Mouse (Mus musculus): ENCODE measurements around the gene Gstk1.

The Gstk1 gene

GRCm38 (mm10) chr6:42265391-42266330, 19.9 kb downstream of the Gstk1 start:
- DNase-seq (ENCODE audit: low spot score in 2 of 2): no peak

DNA sequence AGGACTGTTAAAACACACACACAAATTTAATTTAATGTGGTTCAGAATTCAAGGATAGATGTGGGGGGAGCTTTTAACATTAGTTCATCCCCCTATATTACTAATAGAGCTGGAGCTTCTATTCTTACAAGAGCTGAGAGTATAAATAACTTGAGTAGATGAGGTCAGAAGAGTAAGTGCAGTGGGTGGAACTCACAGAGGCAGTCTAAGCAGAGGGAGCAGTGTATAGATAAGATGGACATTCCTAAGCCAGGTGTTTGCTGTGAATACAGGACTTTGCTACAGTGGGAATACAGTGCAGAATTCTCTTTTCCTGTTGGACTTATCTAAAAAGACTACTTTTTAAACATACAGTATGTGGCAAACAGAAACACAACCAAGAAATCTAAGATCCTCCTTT, 25.1 kb downstream of the Gstk1 start:
- no peak for DNase-seq (ENCODE audit: low spot score in 2 of 2)

- DNase-seq (ENCODE audit: low spot score in 2 of 2): no peak
These were observed 30.4 kb downstream of the Gstk1 start for GRCm38 (mm10) chr6:42276151-42276550.

DNA sequence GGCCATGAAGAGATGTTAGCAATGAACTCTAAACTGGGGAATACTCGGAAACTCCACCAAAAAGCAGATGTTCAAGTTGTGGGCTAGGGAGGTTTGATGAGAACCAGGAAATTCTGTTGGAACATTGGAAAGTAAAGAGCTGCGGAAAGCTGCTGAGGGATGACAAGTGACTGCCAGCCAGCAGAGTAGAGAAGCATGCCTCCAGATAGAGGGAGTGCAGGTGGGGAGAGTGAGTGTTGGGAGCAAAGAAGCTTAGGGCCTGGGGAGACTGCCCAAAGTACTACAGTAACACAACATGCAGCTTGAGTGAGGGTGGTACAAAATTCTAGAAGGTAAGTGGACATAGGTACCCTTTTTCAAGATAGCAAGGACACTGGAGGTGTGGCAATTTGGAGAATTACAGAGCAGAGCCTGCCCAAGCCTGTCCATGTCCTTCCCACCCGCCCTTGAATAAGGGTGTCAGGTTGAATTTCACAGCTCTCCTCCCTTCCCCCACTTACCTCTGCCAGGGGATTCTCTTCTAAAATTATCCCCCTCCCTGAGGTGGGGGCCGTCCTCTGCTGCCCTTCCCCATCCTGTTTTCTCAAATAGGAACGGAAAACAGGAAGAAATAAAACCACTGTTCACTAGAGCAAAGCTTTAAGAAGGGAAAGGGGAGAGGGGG, 37.3 kb downstream of the Gstk1 start:
- DNase-seq (ENCODE audit: low spot score in 2 of 2): no peak

DNA sequence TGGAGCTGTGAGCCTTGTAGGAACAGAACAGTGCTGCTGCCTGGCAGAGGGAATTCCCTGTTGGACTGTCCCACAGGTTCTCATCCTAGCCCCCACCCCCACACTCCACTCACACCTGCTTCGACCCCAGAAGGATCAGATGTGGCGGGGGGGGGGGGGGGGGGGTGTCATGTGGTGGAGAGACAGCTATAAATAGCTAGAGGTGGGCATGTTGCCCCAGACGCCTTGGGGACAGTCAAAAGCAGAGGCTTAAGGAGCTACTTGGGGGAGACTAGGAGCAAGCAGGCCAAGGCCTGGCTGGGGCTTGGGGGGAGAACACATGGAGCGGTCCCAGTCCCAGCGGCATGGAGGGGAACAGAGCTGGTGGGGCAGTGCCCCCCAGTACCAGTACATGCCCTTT, 40.7 kb downstream of the Gstk1 start, which contains the start of gene Clcn1:
Clcn1 (plus strand) TSS at position 238 of the 400 bp plus-strand sequence.
- DNase-seq (ENCODE audit: low spot score in 2 of 2): no peak

DNA sequence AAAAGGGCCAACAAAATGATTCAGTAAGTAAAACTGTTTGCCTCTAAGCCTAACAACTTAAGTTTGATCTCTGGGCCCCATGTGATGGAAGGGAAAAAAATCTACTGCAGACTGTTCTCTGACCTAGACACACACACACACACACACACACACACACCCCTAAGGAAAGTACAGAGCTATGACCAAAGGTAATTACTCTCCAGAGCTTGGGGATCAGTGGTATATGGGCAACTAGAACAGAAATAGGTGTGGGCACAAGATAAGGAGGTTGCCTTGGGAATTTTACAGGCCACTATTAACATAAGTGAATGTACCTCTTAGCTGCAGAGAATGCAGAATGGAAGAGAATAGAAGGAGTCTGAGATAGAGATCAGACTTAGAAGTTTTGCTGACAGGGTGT, 41.8 kb downstream of the Gstk1 start:
- DNase-seq (ENCODE audit: low spot score in 2 of 2): no peak

GRCm38 (mm10) chr6:42293327-42293726, 47.6 kb downstream of the Gstk1 start:
- DNase-seq (ENCODE audit: low spot score in 2 of 2): no peak

DNA sequence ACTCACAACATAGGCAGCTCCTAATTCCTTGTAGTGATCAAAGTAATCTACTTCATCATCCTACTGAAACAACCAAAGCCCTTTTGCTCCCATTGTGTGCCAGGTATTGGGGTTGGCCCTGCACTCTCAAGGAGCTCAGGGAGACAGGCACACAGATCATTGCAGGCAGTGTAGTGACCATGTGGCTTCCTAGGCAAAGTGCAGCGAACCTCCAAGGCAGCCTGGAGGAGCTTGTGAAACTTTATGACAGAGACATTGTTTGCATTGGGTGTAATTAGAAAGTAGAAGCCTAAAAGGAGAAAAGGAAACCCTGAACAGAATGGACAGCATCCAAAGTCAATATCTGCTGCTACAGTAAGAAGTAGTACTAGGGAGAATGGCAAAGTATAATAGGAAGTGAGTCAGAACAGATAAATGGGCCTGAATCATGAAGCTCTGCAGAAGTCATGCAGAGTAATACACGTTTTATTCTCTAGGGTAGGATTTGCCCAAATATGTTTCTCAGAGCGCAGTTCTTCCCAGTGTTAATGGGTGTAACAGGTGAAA, 49.9 kb downstream of the Gstk1 start:
- no peak for DNase-seq (ENCODE audit: low spot score in 2 of 2)

GRCm38 (mm10) chr6:42299362-42299761, 53.6 kb downstream of the Gstk1 start:
- DNase-seq (ENCODE audit: low spot score in 2 of 2): no peak

All from cerebellum, postnatal 4 days (tissue).